ENCODE assay signal across 10 mouse cellular contexts in genomic region chr13:23950928-23951327, GRCm38 (mm10). TPM values are rescaled to one million over a fixed set of nuclear protein-coding genes. Genes with fewer than 3 reads are reported as not detected.
DNase-seq lines count a peak whose midpoint lies in the region; ATAC-seq and TF ChIP-seq lines count a peak whose summit lies in the region.
"Had no signal": no experiment of that assay in that cellular context is flagged by ENCODE, and none has a peak within 500 bp of the region (broad histone marks: within the 10 kb centered on the region; RNA-seq: fewer than 3 reads in every experiment).

No protein-coding gene starts in this region.

- WGBS in lung, adult 2 months = 53% methylated on average over 3 of the region's 3 CpGs
- 75% methylated on average over 3 of the region's 3 CpGs for WGBS in forebrain, embryonic 13.5 days

- no peak overlapping the region for H3K9ac ChIP-seq in forebrain, embryonic 13.5 days

- peak; percentile 58 for TF ChIP-seq CTCF in lung, adult 2 months (IDR thresholded peaks at IDR 0.05; ENCODE audit: insufficient read depth, low read length)

- no peaks in the 10 kb centered on the region for H3K9me3 ChIP-seq in forebrain, embryonic 13.5 days (replicated peaks)

- H3K27ac ChIP-seq in forebrain, embryonic 13.5 days = no peak overlapping the region

- peak; percentile 22 to 24 for DNase-seq in cerebellum, postnatal 10 days
- no peak for DNase-seq in cerebellum, adult 9-11 months
- peak; percentile 15 to 40 for DNase-seq in spleen, adult 18-20 months
- no peak for DNase-seq in spleen, adult 12 weeks (ENCODE audit: low spot score)
- peak; percentile 19 for DNase-seq in lung, adult 2 months
- DNase-seq in thymus, postnatal 4 days = peak; percentile 70
- no peak for DNase-seq in left cerebral cortex, adult 8-10 months (ENCODE audit: low spot score in 2 of 2)
- DNase-seq: layer of hippocampus, postnatal 36 days had no signal

- H3K4me3 ChIP-seq in lung, adult 2 months (replicated peaks; ENCODE audit: extremely low read depth, low read depth, low read length) = no peak overlapping the region
- H3K4me3 ChIP-seq in forebrain, embryonic 13.5 days = no peak overlapping the region
- H3K4me3 ChIP-seq: erythroblast, embryonic 14.5 days had no signal

- no peaks in the 10 kb centered on the region for H3K27me3 ChIP-seq in forebrain, embryonic 13.5 days

- H3K4me1 ChIP-seq in lung, adult 2 months (ENCODE audit: control insufficient read depth, insufficient read depth, low read length) = no peaks in the 10 kb centered on the region
- H3K4me1 ChIP-seq in forebrain, embryonic 13.5 days = peaks cover 13% of the 10 kb centered on the region

- TF ChIP-seq POLR2A in lung, adult 2 months (IDR thresholded peaks at IDR 0.05; ENCODE audit: borderline replicate concordance, extremely low read depth, low read depth, low read length) = no peak

- H3K36me3 ChIP-seq in forebrain, embryonic 13.5 days (ENCODE audit: poor library complexity, severe bottlenecking) = no peaks in the 10 kb centered on the region

- H3K4me2 ChIP-seq in forebrain, embryonic 13.5 days = no peak overlapping the region

- no peak for ATAC-seq in forebrain, embryonic 13.5 days

RNA-seq across cellular contexts. Expression of gene Hist1h2aa, which starts 16.7 kb away (rescaled TPM):
- not detected in 2 replicates for polyA plus RNA-seq in lung, adult 2 months (2012; rRNA removed)
- polyA plus RNA-seq in forebrain, embryonic 13.5 days (2015; fragmentation: Nextera tagmentation; extraction: Ambion mirVana) = not detected in 2 replicates
- total RNA-seq in left cerebral cortex, adult 8-10 months (2022) = not detected
- total RNA-seq: layer of hippocampus, postnatal 36 days had no signal
- polyA plus RNA-seq: erythroblast, embryonic 14.5 days had no signal

RNA-seq across cellular contexts. Expression of gene Hist1h2ba, which starts 17.0 kb away (rescaled TPM):
- not detected in 2 replicates for polyA plus RNA-seq in lung, adult 2 months (2012; rRNA removed)
- not detected in 2 replicates for polyA plus RNA-seq in forebrain, embryonic 13.5 days (2015; fragmentation: Nextera tagmentation; extraction: Ambion mirVana)
- total RNA-seq in left cerebral cortex, adult 8-10 months (2022) = not detected
- total RNA-seq: layer of hippocampus, postnatal 36 days had no signal
- polyA plus RNA-seq: erythroblast, embryonic 14.5 days had no signal

RNA-seq across cellular contexts. Expression of gene Slc17a4, which starts 36.1 kb away (rescaled TPM):
- polyA plus RNA-seq in lung, adult 2 months (2012; rRNA removed) = 0.07 TPM in 1 of 2 replicates, not detected in the other
- not detected in 2 replicates for polyA plus RNA-seq in forebrain, embryonic 13.5 days (2015; fragmentation: Nextera tagmentation; extraction: Ambion mirVana)
- not detected for total RNA-seq in left cerebral cortex, adult 8-10 months (2022)
- total RNA-seq: layer of hippocampus, postnatal 36 days had no signal
- polyA plus RNA-seq: erythroblast, embryonic 14.5 days had no signal

RNA-seq across cellular contexts. Expression of gene Scgn, which starts 40.1 kb away (rescaled TPM):
- not detected in 2 replicates for polyA plus RNA-seq in lung, adult 2 months (2012; rRNA removed)
- polyA plus RNA-seq in forebrain, embryonic 13.5 days (2015; fragmentation: Nextera tagmentation; extraction: Ambion mirVana) = 2.1 and 2.6 TPM in 2 replicates
- total RNA-seq in left cerebral cortex, adult 8-10 months (2022) = 1 to 10 TPM in 1 of 4 experiments, under 1 TPM in 3; 0.51 to 1.7 (median 0.69) TPM
- polyA plus RNA-seq: erythroblast, embryonic 14.5 days had no signal

Comparison
In these comparisons a context has a peak if more than half of its experiments do, and no peak if none do; other contexts are left out.
1. DNase-seq: peak in cerebellum, postnatal 10 days (2 of 2), spleen, adult 18-20 months (2 of 2), lung, adult 2 months (single experiment) and thymus, postnatal 4 days (single experiment); none in cerebellum, adult 9-11 months (single experiment), spleen, adult 12 weeks (single experiment) and left cerebral cortex, adult 8-10 months (0 of 2).